Mouse (Mus musculus) heart, adult 11 months (tissue): ENCODE results near the gene Ostm1.

Source experiments
- DNase-seq: peaks from one replicate; pipeline ENCODE4 v3.0.0; 2022

Gene Ostm1

DNA sequence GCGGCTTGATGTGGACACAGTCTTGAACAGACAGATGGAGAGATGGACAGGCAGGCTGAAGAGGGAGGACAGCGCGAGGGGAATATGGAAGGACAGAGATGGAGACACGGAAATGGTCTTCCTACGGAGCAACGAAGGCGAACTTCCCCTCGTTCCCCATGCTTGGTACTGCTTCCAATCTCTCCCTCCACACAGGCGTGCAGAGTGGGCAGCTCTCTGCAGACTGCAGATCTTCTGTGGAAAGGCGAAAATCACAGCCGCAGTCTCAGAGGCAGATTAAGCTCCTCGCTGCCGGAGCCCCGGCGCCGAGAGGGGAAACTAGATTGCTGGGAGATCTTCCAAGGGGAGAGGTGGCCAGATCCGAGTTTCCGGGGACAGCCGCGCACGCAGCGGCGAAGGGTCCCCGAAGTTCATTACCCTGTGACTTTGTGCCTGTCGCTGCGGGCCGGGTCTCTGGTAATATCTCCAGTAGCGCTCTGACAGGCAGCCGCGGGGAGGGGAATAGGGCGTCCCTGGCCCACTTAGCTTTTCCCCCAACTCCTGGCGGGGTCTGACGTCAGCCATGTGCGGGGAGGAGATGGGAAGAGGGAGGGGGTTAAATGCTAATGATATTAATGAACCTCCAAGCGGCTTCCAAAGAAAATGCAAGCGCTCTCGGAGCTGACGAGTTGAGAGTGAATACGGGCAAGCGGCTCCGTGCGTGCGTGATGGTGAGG is at the start of gene Ostm1, which contains the start of gene Nr2e1:
TSS of gene Ostm1 (plus strand) at position 666 of the 716 bp plus-strand sequence.
TSS of gene Nr2e1 (minus strand) at position 476 of the 716 bp plus-strand sequence.
- no peak for DNase-seq

GRCm38 (mm10) chr10:42533836-42534453 is 49.7 kb upstream of the Ostm1 start:
- no peak for DNase-seq

DNA sequence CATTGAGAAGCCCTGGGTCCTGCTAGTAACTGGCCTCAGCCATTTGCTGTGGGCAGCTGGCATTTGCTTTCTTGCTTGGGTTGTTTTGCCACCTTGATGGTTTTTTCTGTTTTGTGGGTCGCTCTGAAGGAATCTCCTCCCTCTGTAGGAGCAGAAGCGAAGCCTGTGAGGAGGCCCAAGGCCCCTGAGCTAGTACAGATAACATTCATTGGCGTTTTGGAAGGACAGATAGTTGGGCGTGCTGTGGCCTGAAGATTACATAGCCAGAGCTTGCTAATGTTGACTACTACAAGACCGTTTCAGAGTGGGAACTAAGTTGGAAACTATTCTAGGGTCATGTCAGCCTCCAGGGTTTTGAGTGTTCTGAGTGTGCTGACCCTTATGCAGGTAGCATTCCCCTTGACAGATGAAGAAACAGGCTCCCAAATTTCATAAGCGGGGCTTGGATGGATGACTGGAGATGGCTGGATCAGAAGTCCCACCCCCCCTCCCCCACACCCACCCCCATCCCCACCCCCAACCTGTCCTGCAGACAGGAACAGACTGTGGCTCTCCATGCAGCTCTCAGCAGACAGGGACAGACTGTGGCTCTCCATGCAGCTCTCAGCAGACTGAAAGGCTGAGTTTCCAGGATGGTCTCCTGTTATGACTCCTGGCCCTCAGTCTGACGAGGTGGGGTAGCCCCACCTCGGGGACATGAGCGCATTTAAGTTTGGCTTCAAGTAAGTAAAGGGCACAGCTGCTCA is 45.9 kb upstream of the Ostm1 start:
- DNase-seq: no peak

GRCm38 (mm10) chr10:42545707-42546503 is 37.7 kb upstream of the Ostm1 start:
- peak; percentile 74 for DNase-seq

DNA sequence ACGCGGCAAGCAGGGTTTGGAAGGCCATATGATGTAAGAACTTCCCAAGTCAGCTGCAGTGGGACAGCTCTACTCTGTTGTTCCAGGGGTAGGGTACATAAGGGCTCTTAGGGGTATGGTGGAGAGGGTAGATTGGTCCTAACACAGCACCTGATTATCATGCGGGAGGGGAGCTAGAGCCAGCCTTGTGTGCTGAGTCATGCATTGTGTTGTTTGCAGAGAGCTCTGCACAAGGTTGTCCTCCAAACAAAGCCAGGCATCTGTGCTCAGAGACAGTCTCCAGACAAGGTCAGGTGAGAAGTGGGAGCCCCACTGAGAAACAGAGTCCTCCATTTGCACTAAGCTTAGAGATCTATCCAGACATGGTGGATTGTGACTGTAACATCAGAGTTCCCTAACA is 37.1 kb upstream of the Ostm1 start:
- no peak for DNase-seq

DNA sequence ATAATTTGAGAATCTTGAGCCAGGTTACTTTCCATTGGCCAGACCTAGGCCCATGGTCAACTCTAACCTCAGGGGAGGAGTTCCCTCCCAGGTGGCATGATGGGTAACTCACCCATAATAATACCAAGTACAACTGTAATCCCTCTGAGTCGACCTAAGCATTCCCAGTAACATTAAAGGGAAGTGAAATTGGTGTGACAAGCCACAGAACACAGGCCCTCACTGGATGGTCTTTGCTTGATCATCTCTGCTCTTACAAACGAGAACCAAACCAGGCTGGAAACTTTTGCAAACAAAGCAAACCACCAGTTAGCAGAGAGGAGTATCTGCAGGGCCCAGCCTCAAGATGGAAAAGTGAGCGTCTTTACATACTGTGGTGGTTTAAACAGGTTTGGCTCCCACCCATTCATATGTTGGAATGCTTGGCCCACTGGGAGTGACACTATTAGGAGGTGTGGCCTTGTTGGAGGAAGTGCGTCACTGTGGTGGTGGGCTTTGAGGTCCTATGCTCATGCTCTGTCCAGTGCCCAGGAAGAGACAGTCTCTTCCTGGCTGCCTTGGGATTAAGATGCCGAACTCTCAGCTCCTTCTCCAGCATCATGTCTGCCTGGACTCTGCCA is 23.9 kb upstream of the Ostm1 start:
- DNase-seq: peak; percentile 71

DNA sequence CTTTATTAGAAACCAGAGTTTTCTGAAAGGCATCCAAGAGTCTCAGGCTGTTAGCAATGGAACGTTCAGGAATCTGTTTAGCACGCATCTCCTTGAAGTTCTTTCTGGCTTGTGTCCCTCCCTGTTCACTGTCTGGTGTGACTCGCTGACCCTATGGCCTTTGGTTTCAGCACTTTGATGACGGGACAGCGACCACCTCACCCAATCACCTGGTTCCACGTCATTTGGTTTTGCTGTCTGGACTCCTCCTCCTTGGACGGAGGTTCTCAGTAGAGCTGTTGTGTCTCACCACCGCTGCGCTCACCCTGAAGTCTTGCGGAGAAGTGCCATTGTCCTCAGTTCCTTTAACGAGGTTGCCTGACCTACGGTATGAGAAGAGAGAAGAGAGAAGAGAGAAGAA is 21.4 kb upstream of the Ostm1 start:
- DNase-seq: peak; percentile 81

DNA sequence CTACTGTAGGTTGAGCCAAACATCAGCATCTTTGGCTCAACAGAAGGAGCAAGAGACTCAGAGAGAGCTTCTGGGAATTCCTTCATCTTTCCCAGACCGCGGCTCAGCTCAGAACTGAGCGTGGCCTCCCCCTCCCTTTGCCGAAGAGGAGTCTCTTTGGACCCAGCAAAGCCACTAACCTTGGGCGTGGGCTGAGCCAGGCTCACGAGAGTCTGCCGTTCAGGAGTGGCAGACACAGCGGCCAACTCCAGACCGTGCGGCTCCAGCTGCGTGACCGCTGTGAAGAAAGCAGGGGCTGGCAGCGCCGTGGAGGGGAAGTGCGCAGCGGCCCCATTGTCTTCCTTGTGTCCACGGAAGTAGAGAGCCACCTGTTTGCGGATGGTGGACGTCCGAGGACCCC is 11.1 kb upstream of the Ostm1 start:
- DNase-seq: no peak

GRCm38 (mm10) chr10:42572971-42573370 is 10.7 kb upstream of the Ostm1 start:
- no peak for DNase-seq

DNA sequence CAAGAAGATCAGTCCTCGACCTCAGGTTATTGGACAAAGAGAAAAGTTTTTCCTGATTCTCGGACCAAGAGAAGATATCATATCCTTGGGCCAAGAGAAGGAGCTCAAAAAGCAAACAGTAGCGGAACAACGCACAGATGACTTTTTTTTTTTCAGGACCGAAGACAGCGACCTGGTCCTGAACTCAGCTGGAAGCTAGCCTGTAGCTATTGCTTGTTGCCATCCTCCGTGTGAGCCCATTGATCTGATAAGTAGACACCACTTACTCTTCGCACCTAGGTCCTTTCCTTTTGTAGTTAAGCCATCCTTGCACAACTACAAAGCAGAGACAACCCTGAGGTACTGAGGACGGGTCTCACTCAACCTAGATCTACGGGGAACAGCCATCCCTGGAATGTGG is 9.0 kb upstream of the Ostm1 start:
- DNase-seq: peak; percentile 65

DNA sequence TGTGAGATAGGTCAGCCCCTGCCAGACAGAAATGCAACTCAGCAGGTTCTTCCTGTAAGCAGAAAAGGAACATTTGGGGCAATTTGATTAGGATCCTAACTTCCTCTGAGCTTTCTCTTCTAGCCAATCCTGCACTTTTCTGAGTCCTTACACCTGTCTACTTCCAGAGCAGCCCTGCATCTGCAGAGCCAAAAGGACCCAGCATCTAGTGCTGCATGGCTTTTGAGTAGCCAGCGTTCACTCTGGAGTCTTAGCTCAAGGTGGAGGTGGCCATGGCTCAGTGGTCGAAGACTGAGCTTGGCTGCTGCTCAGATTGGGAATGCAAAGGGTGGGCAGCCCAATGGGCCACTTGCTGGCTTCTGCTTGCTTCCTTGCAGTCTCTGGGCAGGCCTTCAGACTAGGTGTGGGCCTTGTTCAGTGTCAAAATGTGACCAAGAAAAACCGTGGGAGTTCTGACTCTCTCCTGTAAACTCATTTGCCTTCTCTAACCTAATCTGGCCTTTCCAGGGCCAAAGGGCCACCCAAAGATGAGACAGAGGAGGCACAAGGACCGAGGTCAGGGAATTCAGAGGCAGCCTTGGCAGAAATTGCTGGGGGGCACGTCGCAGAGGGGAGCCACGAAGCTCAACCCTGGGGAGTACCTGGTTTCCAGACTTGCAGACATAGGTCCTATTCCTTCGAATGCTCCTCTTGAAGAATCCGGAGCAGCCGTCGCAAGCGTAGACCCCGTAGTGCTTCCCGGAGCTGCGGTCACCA is 5.9 kb upstream of the Ostm1 start:
- no peak for DNase-seq

DNA sequence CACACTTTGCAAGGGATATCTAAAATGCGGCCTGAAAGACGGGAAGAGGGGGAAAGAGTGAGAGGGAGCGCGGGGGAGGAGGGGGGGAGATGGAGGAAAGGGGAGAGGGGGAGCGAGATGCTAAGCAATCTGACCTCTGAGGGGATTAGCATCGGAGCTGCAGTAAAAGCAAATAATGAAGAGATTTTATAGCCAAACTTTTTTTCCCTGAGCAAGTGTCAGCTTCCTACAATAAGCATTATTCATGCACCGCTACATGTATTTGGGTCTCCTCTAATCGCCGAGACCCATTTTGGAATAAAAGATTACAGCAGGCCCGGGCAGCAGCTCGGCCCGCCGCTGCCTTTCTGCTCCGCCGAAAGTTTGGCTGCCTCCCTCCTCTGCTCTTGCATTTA is 5.3 kb upstream of the Ostm1 start:
- DNase-seq: no peak

GRCm38 (mm10) chr10:42578698-42579474 is 4.7 kb upstream of the Ostm1 start:
- DNase-seq: no peak

DNA sequence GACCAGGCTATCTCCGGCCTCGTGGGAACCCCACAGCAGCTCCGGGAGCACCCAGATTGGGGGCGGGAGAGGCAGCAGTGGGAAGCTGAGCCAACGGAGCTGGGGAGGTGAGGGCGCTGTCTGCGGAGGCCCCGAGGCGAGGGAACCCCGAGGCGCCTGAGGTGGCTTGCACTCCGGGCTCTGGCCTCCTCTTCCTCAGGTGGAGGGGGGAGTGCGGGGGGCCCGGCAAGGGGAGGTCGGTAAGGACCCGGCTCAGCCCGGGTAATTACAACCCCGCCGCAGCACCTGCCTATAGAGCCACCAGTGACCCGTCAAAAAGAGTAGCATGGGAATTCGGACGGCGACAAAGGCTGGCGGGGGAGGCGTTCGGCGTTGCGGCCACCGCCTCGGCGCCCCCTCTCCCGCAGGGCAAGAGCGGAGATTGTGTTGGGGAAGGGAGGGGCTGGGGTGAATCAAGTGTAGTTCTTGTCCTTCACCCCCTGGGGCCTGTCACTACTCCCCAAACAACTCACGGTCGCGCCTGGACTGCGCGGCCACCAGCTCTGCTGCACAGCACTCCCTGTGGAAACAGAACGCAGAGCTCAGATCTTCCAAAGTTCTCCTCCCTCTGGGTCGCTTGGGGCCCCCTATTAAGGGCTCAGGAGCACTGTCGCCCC is 4.0 kb upstream of the Ostm1 start:
- peak; percentile 88 for DNase-seq

DNA sequence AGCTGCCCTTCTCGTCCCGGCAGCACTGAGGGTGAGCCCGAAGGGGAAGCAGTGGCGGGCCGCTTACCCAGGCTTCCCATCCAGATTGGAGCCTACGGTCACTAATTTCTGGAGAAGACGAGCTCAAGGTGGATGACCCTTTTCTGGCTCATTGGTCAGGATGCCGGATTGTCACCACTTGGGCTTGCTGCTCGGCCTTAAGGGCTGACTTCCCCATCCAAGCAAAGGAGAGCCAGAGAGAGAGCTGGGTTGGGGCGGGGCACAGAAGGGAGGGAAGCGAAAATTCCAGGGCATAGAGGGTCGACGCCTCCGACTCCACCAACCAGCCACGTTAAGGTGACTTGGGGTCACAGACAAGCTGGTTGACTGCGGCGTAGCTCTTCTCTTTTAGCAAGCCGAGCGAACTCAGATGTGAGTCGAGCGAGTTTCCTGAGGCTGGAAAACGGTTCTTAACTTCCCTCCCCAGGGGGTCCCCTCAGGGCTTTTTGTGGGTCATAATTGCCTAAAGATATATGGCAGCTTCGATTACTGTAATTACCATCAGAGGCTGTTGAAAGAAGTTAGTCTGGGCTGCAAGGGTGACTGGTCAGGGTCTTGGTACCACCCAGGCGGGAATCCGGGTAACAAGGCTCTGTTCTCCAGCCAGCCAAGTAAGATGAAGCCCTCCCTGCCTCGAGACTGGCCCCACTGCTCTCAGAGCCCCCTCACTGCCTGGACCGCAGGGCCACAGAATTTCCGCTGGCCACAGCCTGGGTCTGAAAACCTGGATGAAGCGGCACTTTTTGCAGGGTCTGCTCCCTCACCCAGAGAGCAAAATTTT is 3.3 kb upstream of the Ostm1 start:
- peak; percentile 90 for DNase-seq

DNA sequence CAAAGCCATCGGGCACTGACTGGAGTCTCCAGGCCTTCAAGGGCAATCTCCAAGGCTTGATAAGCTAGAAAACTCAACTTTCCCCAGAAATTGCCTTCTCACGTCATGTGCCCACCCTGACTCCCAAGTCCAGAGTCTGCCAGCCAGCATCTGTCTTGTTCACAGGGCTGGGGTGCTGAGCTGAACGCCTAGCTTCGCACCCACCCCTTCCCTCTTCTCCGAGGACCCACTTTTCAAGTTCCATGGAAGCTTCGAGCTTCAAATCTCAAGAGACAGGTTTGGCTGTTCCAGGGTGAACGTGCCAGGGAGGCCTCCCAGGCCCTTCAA is 2.7 kb upstream of the Ostm1 start:
- DNase-seq: peak; percentile 81

DNA sequence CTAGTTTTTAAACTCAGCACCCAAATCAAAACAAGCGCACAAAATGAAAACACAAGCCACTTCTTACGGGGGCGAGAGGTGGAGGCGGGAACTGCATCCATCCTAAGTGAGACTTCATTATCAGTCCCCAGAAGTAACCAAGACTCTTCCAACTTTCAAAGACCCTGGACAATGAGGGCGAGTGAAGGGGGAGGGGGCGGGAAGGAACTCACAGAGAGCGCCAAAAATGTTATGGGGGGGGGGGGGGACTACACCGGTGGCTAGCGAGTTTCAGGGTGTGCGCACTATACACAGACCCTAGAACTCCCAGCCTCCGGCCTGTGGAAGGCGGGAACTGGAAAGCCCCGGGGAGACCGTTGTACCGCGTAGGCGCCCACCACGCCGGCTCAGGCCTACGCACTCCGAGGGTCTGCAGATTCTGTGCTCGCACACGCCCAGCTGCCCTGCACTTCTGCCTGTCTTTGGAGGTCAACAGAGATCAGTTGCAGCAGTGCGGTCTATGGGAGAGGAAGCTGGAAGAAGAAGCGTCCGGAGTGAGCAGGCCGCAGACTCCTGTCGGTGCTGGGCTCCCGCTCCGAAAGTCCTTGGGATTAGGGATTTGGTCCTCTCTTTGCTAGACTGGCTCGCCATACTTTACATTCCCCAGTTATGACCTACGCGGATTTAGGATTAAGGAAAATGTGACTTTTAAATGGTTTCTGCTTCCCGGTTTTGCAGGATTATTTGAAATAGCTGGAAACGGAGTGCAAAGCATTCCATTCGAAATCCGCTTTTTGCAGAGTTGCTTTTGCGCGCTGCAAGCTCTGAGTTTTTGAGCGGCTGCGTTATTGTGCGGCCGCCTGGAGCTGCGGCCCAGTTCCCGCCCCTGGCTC is 1.7 kb upstream of the Ostm1 start:
- no peak for DNase-seq

DNA sequence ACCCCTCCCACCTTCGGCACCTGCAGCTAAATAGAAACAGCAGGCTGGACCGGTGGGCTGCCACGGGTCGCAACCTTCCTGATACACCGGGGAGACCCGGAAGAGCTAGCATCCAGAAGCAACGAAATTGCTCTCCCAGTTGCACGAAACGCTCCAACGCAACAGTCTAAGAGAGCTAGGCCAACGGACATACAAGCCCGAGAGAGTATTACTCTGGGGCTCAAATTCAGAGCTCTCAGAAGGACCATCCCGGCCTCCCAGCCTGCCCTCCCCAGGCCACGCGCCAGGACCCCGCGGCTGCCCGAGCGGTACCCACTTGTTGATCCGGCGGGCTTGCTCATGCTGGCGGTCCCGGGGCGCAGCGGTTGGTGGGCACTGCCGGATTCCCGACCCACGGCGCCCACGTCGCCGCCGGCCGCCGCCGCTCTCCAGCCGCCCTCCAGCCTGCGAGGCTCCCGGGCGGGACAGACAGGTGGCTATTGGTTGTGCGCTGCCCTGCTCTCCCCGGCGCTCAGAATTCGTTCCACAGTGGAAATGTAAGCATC is 984 bp upstream of the Ostm1 start:
- DNase-seq: peak; percentile 73
